Mouse (Mus musculus): ENCODE measurements around the gene Nlgn1. TPM values are rescaled to one million over a fixed set of nuclear protein-coding genes. Genes with fewer than 3 reads are reported as not detected.

Gene Nlgn1
- polyA plus RNA-seq, 1 experiment from 2014 or later: 0.50 TPM

GRCm38 (mm10) chr3:26270894-26271795 is 61.1 kb downstream of the Nlgn1 start:
- DNase-seq (ENCODE audit: low spot score) (no peak), ATAC-seq (no peak)
- TF ChIP-seq EP300 (IDR thresholded peaks at IDR 0.05): no peak
- TF ChIP-seq CTCF (IDR thresholded peaks at IDR 0.05): no peak
- no peak overlapping the region for H3K4me3 ChIP-seq (ENCODE audit: low read depth, low read length)
- no peaks in the 10 kb centered on the region for H3K4me1 ChIP-seq (ENCODE audit: insufficient read depth, low read depth, low read length)
- H3K9me3 ChIP-seq (ENCODE audit: low read length): no peaks in the 10 kb centered on the region
- no peaks in the 10 kb centered on the region for H3K27me3 ChIP-seq (replicated peaks; ENCODE audit: insufficient read depth, low read length)
- H3K4me2 ChIP-seq (replicated peaks; ENCODE audit: low read depth, low read length): no peak overlapping the region
- 62% methylated on average over 4 of the region's 4 CpGs for WGBS
- H3K36me3 ChIP-seq (ENCODE audit: insufficient read depth, low read length): no peaks in the 10 kb centered on the region
- H3K9ac ChIP-seq (replicated peaks; ENCODE audit: low read depth): no peak overlapping the region
- H3K27ac ChIP-seq (ENCODE audit: low read length): no peak overlapping the region

- Histone ChIP-seq H3K36me3 (ENCODE audit: insufficient read depth, low read length) (no peaks in the 10 kb centered on the region), H3K27me3 (replicated peaks; ENCODE audit: insufficient read depth, low read length) (no peaks in the 10 kb centered on the region), H3K4me2 (replicated peaks; ENCODE audit: low read depth, low read length) (no peak overlapping the region), H3K4me3 (ENCODE audit: low read depth, low read length) (no peak overlapping the region), H3K27ac (ENCODE audit: low read length) (no peak overlapping the region), H3K4me1 (ENCODE audit: insufficient read depth, low read depth, low read length) (no peaks in the 10 kb centered on the region), H3K9me3 (ENCODE audit: low read length) (no peaks in the 10 kb centered on the region), H3K9ac (replicated peaks; ENCODE audit: low read depth) (no peak overlapping the region)
- no peak for TF ChIP-seq CTCF (IDR thresholded peaks at IDR 0.05)
- TF ChIP-seq EP300 (IDR thresholded peaks at IDR 0.05): no peak
- no peak for DNase-seq (ENCODE audit: low spot score)
- no peak for ATAC-seq
- WGBS: 69% methylated on average over 7 of the region's 7 CpGs
Observed at GRCm38 (mm10) chr3:26246564-26246963, 85.7 kb downstream of the Nlgn1 start.

GRCm38 (mm10) chr3:26243274-26243673 is 89.0 kb downstream of the Nlgn1 start:
- Histone ChIP-seq H3K9ac (replicated peaks; ENCODE audit: low read depth) (no peak overlapping the region), H3K27me3 (replicated peaks; ENCODE audit: insufficient read depth, low read length) (no peaks in the 10 kb centered on the region), H3K4me1 (ENCODE audit: insufficient read depth, low read depth, low read length) (no peaks in the 10 kb centered on the region), H3K4me2 (replicated peaks; ENCODE audit: low read depth, low read length) (no peak overlapping the region), H3K27ac (ENCODE audit: low read length) (no peak overlapping the region), H3K36me3 (ENCODE audit: insufficient read depth, low read length) (no peaks in the 10 kb centered on the region), H3K4me3 (ENCODE audit: low read depth, low read length) (no peak overlapping the region), H3K9me3 (ENCODE audit: low read length) (no peaks in the 10 kb centered on the region)
- no peak for TF ChIP-seq EP300 (IDR thresholded peaks at IDR 0.05)
- TF ChIP-seq CTCF (IDR thresholded peaks at IDR 0.05): no peak
- ATAC-seq: no peak
- DNase-seq (ENCODE audit: low spot score): no peak
- 59% methylated on average over 2 of the region's 2 CpGs for WGBS

GRCm38 (mm10) chr3:26230006-26230405 is 102.3 kb downstream of the Nlgn1 start:
- Histone ChIP-seq H3K27me3 (replicated peaks; ENCODE audit: insufficient read depth, low read length) (no peaks in the 10 kb centered on the region), H3K36me3 (ENCODE audit: insufficient read depth, low read length) (no peaks in the 10 kb centered on the region), H3K4me1 (ENCODE audit: insufficient read depth, low read depth, low read length) (no peaks in the 10 kb centered on the region), H3K27ac (ENCODE audit: low read length) (no peak overlapping the region), H3K4me3 (ENCODE audit: low read depth, low read length) (no peak overlapping the region), H3K9ac (replicated peaks; ENCODE audit: low read depth) (no peak overlapping the region), H3K4me2 (replicated peaks; ENCODE audit: low read depth, low read length) (no peak overlapping the region), H3K9me3 (ENCODE audit: low read length) (no peaks in the 10 kb centered on the region)
- WGBS: 65% methylated on average over 2 of the region's 2 CpGs
- DNase-seq (ENCODE audit: low spot score): no peak
- TF ChIP-seq EP300 (IDR thresholded peaks at IDR 0.05): no peak
- no peak for TF ChIP-seq CTCF (IDR thresholded peaks at IDR 0.05)
- no peak for ATAC-seq

- no peak for ATAC-seq
- Histone ChIP-seq H3K36me3 (ENCODE audit: insufficient read depth, low read length) (no peaks in the 10 kb centered on the region), H3K27ac (ENCODE audit: low read length) (no peak overlapping the region), H3K4me2 (replicated peaks; ENCODE audit: low read depth, low read length) (no peak overlapping the region), H3K4me1 (ENCODE audit: insufficient read depth, low read depth, low read length) (no peaks in the 10 kb centered on the region), H3K27me3 (replicated peaks; ENCODE audit: insufficient read depth, low read length) (no peaks in the 10 kb centered on the region), H3K9me3 (ENCODE audit: low read length) (no peaks in the 10 kb centered on the region), H3K9ac (replicated peaks; ENCODE audit: low read depth) (no peak overlapping the region), H3K4me3 (ENCODE audit: low read depth, low read length) (no peak overlapping the region)
- TF ChIP-seq CTCF (IDR thresholded peaks at IDR 0.05) (no peak), EP300 (IDR thresholded peaks at IDR 0.05) (no peak)
- DNase-seq (ENCODE audit: low spot score): peak; percentile 24
- 40% methylated on average over 6 of the region's 6 CpGs for WGBS
Observed at GRCm38 (mm10) chr3:26228827-26229226, 103.4 kb downstream of the Nlgn1 start.

GRCm38 (mm10) chr3:26228172-26228781 is 104.0 kb downstream of the Nlgn1 start:
- Histone ChIP-seq H3K36me3 (ENCODE audit: insufficient read depth, low read length) (no peaks in the 10 kb centered on the region), H3K27me3 (replicated peaks; ENCODE audit: insufficient read depth, low read length) (no peaks in the 10 kb centered on the region), H3K9me3 (ENCODE audit: low read length) (no peaks in the 10 kb centered on the region), H3K27ac (ENCODE audit: low read length) (no peak overlapping the region), H3K9ac (replicated peaks; ENCODE audit: low read depth) (no peak overlapping the region), H3K4me2 (replicated peaks; ENCODE audit: low read depth, low read length) (no peak overlapping the region), H3K4me1 (ENCODE audit: insufficient read depth, low read depth, low read length) (no peaks in the 10 kb centered on the region), H3K4me3 (ENCODE audit: low read depth, low read length) (no peak overlapping the region)
- TF ChIP-seq EP300 (IDR thresholded peaks at IDR 0.05): no peak
- no peak for TF ChIP-seq CTCF (IDR thresholded peaks at IDR 0.05)
- 40% methylated on average over 4 of the region's 4 CpGs for WGBS
- no peak for DNase-seq (ENCODE audit: low spot score)
- ATAC-seq: no peak

All from lung, postnatal 0 days (tissue).